Mouse (Mus musculus): ENCODE measurements around the gene Lrrc75b. TPM values are rescaled to one million over a fixed set of nuclear protein-coding genes. Genes with fewer than 3 reads are reported as not detected.

Lrrc75b gene
- total and polyA plus RNA-seq, 3 experiments: not detected

GRCm38 (mm10) chr10:75500345-75500744 is 59.8 kb downstream of the Lrrc75b start:
- Histone ChIP-seq H3K27me3 (ENCODE audit: control insufficient read depth in 1 of 2, insufficient read depth in 2 of 2, low read length in 2 of 2) (no peaks in the 10 kb centered on the region), H3K9me3 (replicated peaks; ENCODE audit: insufficient read depth, low read length) (no peaks in the 10 kb centered on the region), H3K4me1 (ENCODE audit: control insufficient read depth in 1 of 2, insufficient read depth in 2 of 2, low read length in 2 of 2) (peaks cover 0 to 14% of the 10 kb centered on the region in 2 experiments; a peak in 2 of 4 replicates), H3K9ac (ENCODE audit: control insufficient read depth, low read depth, low read length, poor library complexity, severe bottlenecking) (no peak overlapping the region), H3K4me3 (ENCODE audit: control insufficient read depth in 1 of 2, insufficient read depth in 1 of 2, low read depth in 2 of 2, low read length in 2 of 2) (no peak overlapping the region), H3K36me3 (ENCODE audit: control insufficient read depth in 1 of 2, insufficient read depth in 2 of 2, low read length in 2 of 2) (peaks cover 0 to 6% of the 10 kb centered on the region in 2 experiments; a peak in 2 of 4 replicates), H3K27ac (ENCODE audit: control insufficient read depth, low read depth, low read length) (no peak overlapping the region), H3K79me2 (ENCODE audit: control insufficient read depth, insufficient read depth, low read length, poor library complexity) (no peaks in the 10 kb centered on the region)
- TF ChIP-seq POLR2AphosphoS2 (IDR thresholded peaks at IDR 0.05; ENCODE audit: low read length): no peak
- no peak for TF ChIP-seq POLR2A (IDR thresholded peaks at IDR 0.05; ENCODE audit: control insufficient read depth in 1 of 2, insufficient read depth in 1 of 2, low read depth in 1 of 2, low read length in 2 of 2, poor library complexity in 1 of 2)
- TF ChIP-seq CTCF (IDR thresholded peaks at IDR 0.05 in 2 of 3, conservative IDR thresholded peaks at IDR 0.05 in 1 of 3; ENCODE audit: control insufficient read depth in 1 of 3, insufficient read depth in 1 of 3, low read depth in 2 of 3, low read length in 3 of 3, poor library complexity in 1 of 3, severe bottlenecking in 1 of 3): no peak
- no peak for TF ChIP-seq MAX (IDR thresholded peaks at IDR 0.05; ENCODE audit: low read length)
- TF ChIP-seq NELFE (IDR thresholded peaks at IDR 0.05; ENCODE audit: low read depth, low read length): no peak
- no peak for TF ChIP-seq ZMIZ1 (IDR thresholded peaks at IDR 0.05; ENCODE audit: low read depth, low read length)
- no peak for TF ChIP-seq RCOR1 (IDR thresholded peaks at IDR 0.05; ENCODE audit: low read depth, low read length)
- TF ChIP-seq POLR2AphosphoS5 (IDR thresholded peaks at IDR 0.05; ENCODE audit: borderline replicate concordance, low read depth, low read length): no peak
- no peak for DNase-seq (ENCODE audit: low read depth, low spot score)

Other genes starting within 250 kb of the Lrrc75b start
- gene Adora2a, start 243.5 kb downstream of the Lrrc75b start, total RNA-seq (2012; rRNA removed): not detected in 2 replicates
- gene Adora2a, start 243.5 kb downstream of the Lrrc75b start, polyA plus RNA-seq (2012; ENCODE audit: insufficient read depth in 1 of 2, insufficient read length in 2 of 2, low read depth in 1 of 2, low replicate concordance in 2 of 2, missing spikeins in 1 of 2): under 1 TPM in 1 of 2 experiments, not detected in 1; 0.04 TPM
- gene Upb1, start 159.2 kb downstream of the Lrrc75b start, total RNA-seq (2012; rRNA removed): not detected in 2 replicates
- under 1 TPM in 1 of 2 experiments, not detected in 1; 0.03 TPM for gene Upb1, start 159.2 kb downstream of the Lrrc75b start, polyA plus RNA-seq (2012; ENCODE audit: insufficient read depth in 1 of 2, insufficient read length in 2 of 2, low read depth in 1 of 2, low replicate concordance in 2 of 2, missing spikeins in 1 of 2)
- gene Snrpd3, start 42.8 kb downstream of the Lrrc75b start, total RNA-seq (2012; rRNA removed): 155 TPM in 2 replicates
- gene Snrpd3, start 42.8 kb downstream of the Lrrc75b start, polyA plus RNA-seq (2012; ENCODE audit: insufficient read depth in 1 of 2, insufficient read length in 2 of 2, low read depth in 1 of 2, low replicate concordance in 2 of 2, missing spikeins in 1 of 2): 100 to 1,000 TPM in 1 of 2 experiments, not detected in 1; 643 TPM
- 17.7 and 18.7 TPM in 2 replicates for gene Gucd1, start 42.4 kb downstream of the Lrrc75b start, total RNA-seq (2012; rRNA removed)
- 10 to 100 TPM in 1 of 2 experiments, not detected in 1; 30.7 TPM for gene Gucd1, start 42.4 kb downstream of the Lrrc75b start, polyA plus RNA-seq (2012; ENCODE audit: insufficient read depth in 1 of 2, insufficient read length in 2 of 2, low read depth in 1 of 2, low replicate concordance in 2 of 2, missing spikeins in 1 of 2)
- gene Ggt1, start 1.3 kb upstream of the Lrrc75b start, total RNA-seq (2012; rRNA removed): 0.46 and 1.4 TPM in 2 replicates
- gene Ggt1, start 1.3 kb upstream of the Lrrc75b start, polyA plus RNA-seq (2012; ENCODE audit: insufficient read depth in 1 of 2, insufficient read length in 2 of 2, low read depth in 1 of 2, low replicate concordance in 2 of 2, missing spikeins in 1 of 2): 1 to 10 TPM in 1 of 2 experiments, not detected in 1; 3.2 TPM
- gene Ggt5, start 29.0 kb upstream of the Lrrc75b start, total RNA-seq (2012; rRNA removed): 0.03 TPM in 1 of 2 replicates, not detected in the other
- under 1 TPM in 1 of 2 experiments, not detected in 1; 0.11 TPM for gene Ggt5, start 29.0 kb upstream of the Lrrc75b start, polyA plus RNA-seq (2012; ENCODE audit: insufficient read depth in 1 of 2, insufficient read length in 2 of 2, low read depth in 1 of 2, low replicate concordance in 2 of 2, missing spikeins in 1 of 2)
- gene Susd2, start 83.7 kb upstream of the Lrrc75b start, total RNA-seq (2012; rRNA removed): 0.07 and 0.12 TPM in 2 replicates
- under 1 TPM in 1 of 2 experiments, not detected in 1; 0.15 TPM for gene Susd2, start 83.7 kb upstream of the Lrrc75b start, polyA plus RNA-seq (2012; ENCODE audit: insufficient read depth in 1 of 2, insufficient read length in 2 of 2, low read depth in 1 of 2, low replicate concordance in 2 of 2, missing spikeins in 1 of 2)
- gene Cabin1, start 204.0 kb upstream of the Lrrc75b start, total RNA-seq (2012; rRNA removed): 27.2 and 28.2 TPM in 2 replicates
- gene Cabin1, start 204.0 kb upstream of the Lrrc75b start, polyA plus RNA-seq (2012; ENCODE audit: insufficient read depth in 1 of 2, insufficient read length in 2 of 2, low read depth in 1 of 2, low replicate concordance in 2 of 2, missing spikeins in 1 of 2): 100 to 1,000 TPM in 1 of 2 experiments, 10 to 100 TPM in 1; 54.9 to 115 TPM
- gene Ddt, start 213.1 kb upstream of the Lrrc75b start, total RNA-seq (2012; rRNA removed): 45.1 and 48.8 TPM in 2 replicates
- 10 to 100 TPM in 1 of 2 experiments, not detected in 1; 63.4 TPM for gene Ddt, start 213.1 kb upstream of the Lrrc75b start, polyA plus RNA-seq (2012; ENCODE audit: insufficient read depth in 1 of 2, insufficient read length in 2 of 2, low read depth in 1 of 2, low replicate concordance in 2 of 2, missing spikeins in 1 of 2)
- gene Gm20441, start 220.6 kb upstream of the Lrrc75b start, total RNA-seq (2012; rRNA removed): not detected in 2 replicates
- not detected for gene Gm20441, start 220.6 kb upstream of the Lrrc75b start, polyA plus RNA-seq (2012; ENCODE audit: insufficient read depth in 1 of 2, insufficient read length in 2 of 2, low read depth in 1 of 2, low replicate concordance in 2 of 2, missing spikeins in 1 of 2)
- gene Gstt3, start 221.1 kb upstream of the Lrrc75b start, total RNA-seq (2012; rRNA removed): 4.0 TPM in 2 replicates
- 10 to 100 TPM in 1 of 2 experiments, not detected in 1; 10.2 TPM for gene Gstt3, start 221.1 kb upstream of the Lrrc75b start, polyA plus RNA-seq (2012; ENCODE audit: insufficient read depth in 1 of 2, insufficient read length in 2 of 2, low read depth in 1 of 2, low replicate concordance in 2 of 2, missing spikeins in 1 of 2)
- gene Gstt1, start 238.3 kb upstream of the Lrrc75b start, total RNA-seq (2012; rRNA removed): 1.3 and 2.0 TPM in 2 replicates
- 1 to 10 TPM in 1 of 2 experiments, not detected in 1; 3.8 TPM for gene Gstt1, start 238.3 kb upstream of the Lrrc75b start, polyA plus RNA-seq (2012; ENCODE audit: insufficient read depth in 1 of 2, insufficient read length in 2 of 2, low read depth in 1 of 2, low replicate concordance in 2 of 2, missing spikeins in 1 of 2)